Mouse (Mus musculus) kidney, postnatal 25 days (tissue): ENCODE data around the gene Zfp457.
"Not testable (repeated sequence)": the region's sequence is repeated elsewhere in the genome, so short reads cannot be mapped to it uniquely, and the experiment has no call there.

Experiments
- DNase-seq, 2 experiments: peaks; one replicate each; pipeline ENCODE4 v3.0.0; 2021; ENCODE audit warnings: mixed read lengths in 2 of 2

Zfp457 gene

GRCm38 (mm10) chr13:67305822-67306672 is at the start of gene Zfp457:
Gene Zfp457 (minus strand): TSS chr13:67306485.
- peak; percentile 90 to 91 for DNase-seq

DNA sequence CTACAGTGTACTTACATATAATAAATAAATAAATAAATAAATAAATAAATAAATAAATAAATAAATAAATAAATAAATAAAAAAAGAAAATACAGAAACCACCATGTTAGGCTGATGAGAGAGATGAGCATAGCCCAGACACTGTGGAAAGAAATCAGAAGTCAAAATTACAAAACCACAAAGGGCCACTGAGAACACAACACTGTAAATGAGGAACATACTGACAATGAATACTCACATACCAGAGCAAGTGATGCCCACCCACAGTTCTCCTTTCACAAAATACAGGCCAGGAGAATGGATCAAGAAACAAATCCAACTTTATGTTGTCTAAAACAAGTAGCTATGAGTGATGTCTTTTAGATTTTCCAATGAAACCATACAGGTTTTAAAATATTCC is 45.6 kb upstream of the Zfp457 start:
- no peak for DNase-seq

- DNase-seq = no peak
Measured at GRCm38 (mm10) chr13:67343422-67343821, 37.1 kb upstream of the Zfp457 start.

DNA sequence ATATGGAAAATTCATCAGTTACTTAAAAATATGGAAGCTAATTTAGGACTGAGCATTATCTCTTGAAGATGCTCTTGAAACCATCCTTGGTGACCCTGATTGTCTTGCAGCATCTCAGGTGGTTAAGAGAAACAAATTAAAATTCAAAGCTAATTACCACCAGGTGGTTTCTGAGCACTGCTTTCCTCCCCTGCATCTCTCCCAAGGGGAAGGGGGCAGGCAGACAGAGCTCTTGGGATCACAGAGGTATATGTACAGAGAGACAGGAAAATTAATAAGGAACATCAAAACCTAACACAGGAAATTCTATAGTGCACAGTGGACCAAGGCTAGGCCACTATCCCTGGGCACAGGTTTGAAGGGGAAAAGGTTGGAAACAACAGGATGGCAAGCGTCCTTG is 26.6 kb upstream of the Zfp457 start:
- no peak for DNase-seq

GRCm38 (mm10) chr13:67332019-67332724 is 25.9 kb upstream of the Zfp457 start, which contains the start of gene Zfp595:
Gene Zfp595 (minus strand): TSS chr13:67332570.
- peak; percentile 88 to 90 for DNase-seq

GRCm38 (mm10) chr13:67306718-67307117 is 433 bp upstream of the Zfp457 start:
- DNase-seq = no peak

- DNase-seq = peak; percentile 9 to 37
Measured at GRCm38 (mm10) chr13:67278314-67278713, 28.0 kb downstream of the Zfp457 start, which contains the start of gene Zfp458. Gene Zfp458 (minus strand): TSS chr13:67278466.

DNA sequence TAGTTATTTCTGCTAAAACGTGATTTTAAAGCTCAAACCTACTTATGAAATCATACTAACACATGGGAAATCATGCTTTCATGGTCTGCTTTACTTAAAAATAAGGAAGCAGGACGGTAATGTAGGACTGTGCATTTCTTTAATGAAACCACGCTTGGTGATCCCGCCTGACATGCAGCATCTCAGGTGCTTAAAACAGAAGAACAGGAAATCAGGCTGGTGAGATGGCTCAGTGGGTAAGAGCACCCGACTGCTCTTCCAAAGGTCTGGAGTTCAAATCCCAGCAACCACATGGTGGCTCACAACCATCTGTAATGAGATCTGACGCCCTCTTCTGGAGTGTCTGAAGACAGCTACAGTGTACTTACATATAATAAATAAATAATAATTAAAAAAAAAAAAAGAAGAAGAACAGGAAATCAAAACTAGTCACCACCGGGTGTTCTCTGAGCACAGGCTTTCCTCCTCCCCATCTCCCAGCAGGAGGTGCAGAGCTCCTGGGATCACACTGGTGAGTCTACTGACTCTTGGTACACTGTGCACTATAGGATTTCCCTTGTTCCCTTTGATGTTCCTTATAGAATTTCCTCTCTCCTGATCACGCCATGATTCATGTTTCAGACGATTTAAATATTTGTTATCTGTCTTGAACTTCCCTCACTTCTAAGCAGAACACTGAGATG is 36.8 kb downstream of the Zfp457 start:
- DNase-seq = not testable (repeated sequence)

GRCm38 (mm10) chr13:67268568-67269369 is 37.5 kb downstream of the Zfp457 start:
- peak; percentile 75 to 80 for DNase-seq
